Mouse (Mus musculus) left cerebral cortex, adult 2 months (tissue): ENCODE data around the gene Iqgap2. TPM values are rescaled to one million over a fixed set of nuclear protein-coding genes. Genes with fewer than 3 reads are reported as not detected.

Source experiments
- DNase-seq, 2 experiments: peaks; one replicate each; pipeline ENCODE4 v3.0.0; 2021 to 2022; ENCODE audit warnings: low spot score in 2 of 2, mixed read lengths in 1 of 2; ENCODE audit errors: extremely low spot score in 1 of 2
- H3K27ac ChIP-seq: fragments of 200-600 bp; 2 replicates; pipeline ENCODE4 v1.8.1; 2022
- H3K4me3 ChIP-seq: fragments of 200-600 bp; 2 replicates; pipeline ENCODE4 v1.8.1; 2022
- CTCF ChIP-seq: fragments of 200-600 bp; IDR thresholded peaks from 2 replicates; pipeline ENCODE4 v1.8.1; 2022; ENCODE audit warnings: antibody characterized with exemption, mild to moderate bottlenecking, moderate library complexity
- intact Hi-C: fragments of 180-260 bp; cut with DNase I; formaldehyde crosslinking; loops from one replicate; pipeline ENCODE4 v1.15.1; 2025
- total RNA-seq, 2 experiments: library from RNA; stranded (reverse); gene quantifications; 2 replicates each; pipeline ENCODE4 v1.2.3; 2021

The Iqgap2 gene
- total RNA-seq, 2 experiments from 2014 or later, result 19.1 to 21.5 TPM

DNA sequence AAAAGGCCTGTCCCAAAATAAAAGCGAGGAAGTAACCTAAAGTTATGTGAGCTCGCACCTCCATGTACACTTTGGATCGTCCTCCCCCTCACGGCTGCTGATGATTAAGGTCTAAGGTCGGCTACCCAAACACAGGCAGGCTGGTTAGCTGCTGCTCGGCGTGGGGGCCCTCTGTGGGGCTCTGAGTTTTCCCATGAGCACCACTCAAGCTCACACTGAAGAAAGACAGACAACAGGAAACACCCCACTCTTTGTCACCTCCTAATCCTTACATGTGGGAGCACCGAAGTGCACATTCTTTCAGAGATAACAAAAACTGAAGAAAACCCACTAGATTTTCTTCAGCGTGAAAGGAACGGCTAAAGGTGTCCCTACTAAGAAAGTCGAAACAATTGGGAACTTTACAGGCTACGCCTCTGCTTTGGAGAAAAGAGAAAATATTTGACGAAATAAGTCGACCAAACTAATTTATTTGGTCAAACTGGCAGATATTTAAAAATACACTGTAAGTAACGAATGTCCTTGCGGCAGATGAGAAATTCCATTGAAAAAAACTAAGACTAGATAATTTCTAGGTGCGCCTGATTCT lies 274.5 kb downstream of the Iqgap2 start:
- TF ChIP-seq CTCF, result no peak
- Histone ChIP-seq H3K27ac (no peak overlapping the region), H3K4me3 (no peak overlapping the region; the same call in 1 of the 2 replicates)
- no peak for DNase-seq
- intact Hi-C loops, result no loop called here

DNA sequence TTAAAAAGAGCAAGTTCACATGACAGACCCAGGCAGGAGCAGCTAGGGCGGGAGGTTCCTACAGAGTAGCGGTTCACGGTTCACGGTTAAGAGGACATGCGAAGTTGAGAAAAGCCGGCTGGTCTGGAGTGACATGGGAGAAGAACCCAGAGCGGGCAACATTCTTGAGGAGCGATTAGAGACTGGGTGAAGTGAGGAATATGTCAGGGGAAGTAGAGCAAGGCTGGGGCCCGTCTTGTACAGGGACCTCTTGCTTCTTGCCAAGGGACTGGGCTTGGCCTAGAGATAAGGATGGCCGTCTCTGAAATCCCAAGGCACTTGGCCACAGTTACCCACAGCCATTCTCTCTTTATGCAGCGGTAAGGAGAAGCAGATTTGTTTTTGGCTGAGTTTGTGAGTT lies 275.2 kb downstream of the Iqgap2 start:
- intact Hi-C loops, result no loop called here
- H3K27ac ChIP-seq, result no peak overlapping the region
- no peak overlapping the region for H3K4me3 ChIP-seq
- DNase-seq, result no peak
- no peak for TF ChIP-seq CTCF

DNA sequence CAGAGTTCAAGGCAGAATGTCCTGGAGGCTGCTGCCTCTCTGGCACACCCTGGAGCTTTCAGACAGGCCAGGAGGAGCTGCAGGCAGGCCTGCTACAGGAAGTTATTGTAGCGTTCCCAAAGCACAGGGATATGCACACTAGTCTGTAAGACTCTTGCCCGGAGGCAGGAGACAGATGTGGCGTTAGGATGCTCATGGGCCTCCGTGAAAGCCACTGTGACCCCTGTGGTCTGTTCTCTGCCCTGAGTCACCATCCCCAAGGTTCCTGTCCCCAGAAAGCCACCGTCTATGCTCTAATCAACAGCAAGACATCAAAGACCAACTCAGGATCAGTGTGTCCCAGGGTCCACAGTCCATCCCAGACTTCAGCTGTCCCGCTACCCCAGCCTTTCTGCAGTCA lies 277.0 kb downstream of the Iqgap2 start:
- no peak overlapping the region for H3K4me3 ChIP-seq
- no peak for TF ChIP-seq CTCF
- intact Hi-C loops, result no loop called here

DNA sequence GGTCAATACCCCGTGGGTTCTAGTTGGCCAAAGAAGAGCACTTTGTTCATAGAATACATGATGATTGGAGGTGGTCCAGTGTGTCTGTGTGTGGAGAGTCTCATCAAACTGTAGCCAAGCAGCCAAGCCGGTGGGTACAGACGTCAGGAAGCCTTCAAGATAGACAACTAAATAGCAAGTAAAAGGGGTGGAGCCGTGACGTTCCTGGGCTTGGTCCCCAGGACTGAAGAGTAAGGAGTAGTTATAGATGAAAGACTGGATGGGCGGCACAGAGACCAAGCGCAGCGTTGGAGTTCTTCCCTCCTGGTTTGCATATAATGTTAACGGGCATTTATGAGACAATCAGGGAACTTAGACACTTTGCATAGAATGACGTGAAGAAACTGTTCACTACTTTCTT lies 279.5 kb downstream of the Iqgap2 start:
- Histone ChIP-seq H3K4me3 (no peak overlapping the region), H3K27ac (no peak overlapping the region)
- intact Hi-C loops, result no loop called here
- DNase-seq, result no peak
- no peak for TF ChIP-seq CTCF

More for the DNA sequence above, 277.0 kb downstream of the Iqgap2 start:
- no peak overlapping the region for H3K27ac ChIP-seq
- DNase-seq, result no peak

DNA sequence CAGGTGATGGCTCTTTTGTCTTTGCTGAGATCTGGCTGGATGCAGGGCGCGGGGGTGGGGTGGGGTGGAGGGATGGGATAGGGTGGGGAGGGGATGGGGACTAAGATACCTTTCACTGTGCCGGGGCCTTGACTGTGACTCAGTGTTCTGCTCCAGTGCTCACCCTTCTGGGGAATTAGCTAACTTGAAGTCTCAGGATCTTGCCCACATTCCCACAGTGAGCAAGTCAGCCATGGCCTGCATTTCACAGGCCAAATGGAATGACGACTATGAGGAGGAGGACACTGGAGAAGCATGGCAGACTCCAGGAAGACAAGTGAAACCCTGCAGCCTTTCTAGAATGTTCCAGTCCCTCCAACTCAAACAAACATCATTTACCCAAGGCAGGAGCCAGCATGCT lies 280.0 kb downstream of the Iqgap2 start:
- H3K27ac ChIP-seq, result no peak overlapping the region
- no peak for DNase-seq
- no peak for TF ChIP-seq CTCF
- H3K4me3 ChIP-seq, result no peak overlapping the region
- intact Hi-C loops, result no loop called here

DNA sequence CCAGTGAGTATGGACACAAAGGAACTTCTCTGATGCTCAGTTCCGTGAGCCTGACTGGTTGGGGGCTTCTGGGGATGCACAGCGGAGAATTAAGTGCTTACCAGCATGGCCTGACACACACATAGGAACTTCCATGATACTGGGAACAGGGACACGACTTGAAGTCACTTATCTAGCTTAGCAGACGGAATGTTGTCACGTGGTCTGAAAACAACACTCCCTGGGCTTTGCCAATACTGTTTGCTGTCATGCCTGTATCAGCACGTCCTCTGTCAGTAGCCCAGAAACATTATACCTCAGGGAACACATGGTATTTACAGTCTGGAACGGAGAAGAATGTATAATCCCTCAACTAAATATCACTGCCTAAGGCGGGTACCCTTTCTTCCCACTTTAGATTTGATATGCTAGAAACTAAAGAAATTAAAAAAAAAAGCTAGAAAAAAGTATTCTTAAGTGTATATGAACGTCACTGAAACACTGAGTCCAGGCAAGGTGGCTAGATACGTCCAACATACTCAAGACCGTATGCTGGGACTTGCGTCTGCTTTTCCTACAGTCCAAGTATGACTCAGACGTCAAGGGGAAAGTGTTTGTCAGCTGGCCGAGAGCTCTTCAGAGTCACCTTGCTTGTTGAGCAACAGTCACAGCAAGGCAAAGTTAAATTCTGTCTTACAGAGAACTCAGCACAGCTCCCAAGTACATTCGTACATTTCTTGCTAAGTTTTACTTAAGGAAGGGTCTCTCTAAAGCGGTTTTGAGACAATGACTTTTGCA lies 280.7 kb downstream of the Iqgap2 start:
- H3K4me3 ChIP-seq, result no peak overlapping the region
- TF ChIP-seq CTCF, result no peak
- intact Hi-C loops, result no loop called here

DNA sequence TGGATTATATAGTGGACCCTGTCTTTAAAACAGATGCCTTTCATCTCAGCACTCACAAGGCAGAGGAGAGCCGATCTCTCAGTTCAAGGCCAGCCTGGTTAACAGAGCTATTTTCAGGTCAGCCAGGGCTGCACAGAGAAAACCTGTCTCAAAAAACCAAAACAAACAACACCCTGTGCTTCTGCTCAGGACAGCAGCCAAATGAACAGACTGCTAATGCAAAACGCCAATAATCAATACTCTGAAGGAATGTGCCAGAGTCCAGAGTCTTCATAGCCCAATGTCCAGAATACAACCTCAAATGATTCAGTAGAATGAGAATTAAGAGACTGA lies 282.7 kb downstream of the Iqgap2 start:
- no peak for DNase-seq
- Histone ChIP-seq H3K27ac (no peak overlapping the region), H3K4me3 (no peak overlapping the region)
- intact Hi-C loops, result no loop called here
- TF ChIP-seq CTCF, result no peak

More for the DNA sequence above, 280.7 kb downstream of the Iqgap2 start:
- H3K27ac ChIP-seq, result no peak overlapping the region
- no peak for DNase-seq

DNA sequence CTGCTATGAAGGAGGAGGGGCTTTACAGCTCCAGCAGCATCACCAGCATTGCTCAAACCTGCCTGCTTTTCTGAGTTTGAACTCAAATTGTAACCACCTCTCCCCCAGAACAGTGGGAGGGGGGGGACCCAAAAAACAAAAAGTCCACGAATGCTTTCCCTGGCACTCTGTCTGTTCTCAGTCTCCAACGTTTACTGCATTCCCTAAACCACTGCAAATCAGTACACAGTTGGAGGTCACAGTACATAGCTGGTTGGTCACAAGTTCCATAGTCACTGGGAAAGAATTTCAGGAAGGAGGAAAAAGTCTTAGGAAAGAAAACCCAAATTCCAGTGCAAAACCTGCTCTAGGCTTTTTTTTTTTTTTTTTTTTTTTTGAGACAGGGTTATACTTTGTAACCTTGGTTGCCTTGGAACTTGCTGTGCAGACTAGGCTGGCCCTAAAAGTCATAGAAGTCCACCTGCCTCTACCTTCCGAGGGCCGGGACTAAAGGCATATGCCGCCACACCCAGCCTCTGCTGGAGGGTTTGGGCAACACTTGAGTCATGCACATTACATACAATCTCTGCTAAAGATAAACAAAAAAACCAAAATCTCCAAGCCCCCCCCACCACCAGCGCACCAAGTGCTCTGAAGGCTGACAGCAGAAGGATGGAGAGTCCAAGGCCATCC lies 283.2 kb downstream of the Iqgap2 start:
- intact Hi-C loops, result no loop called here
- no peak for DNase-seq
- TF ChIP-seq CTCF, result no peak

DNA sequence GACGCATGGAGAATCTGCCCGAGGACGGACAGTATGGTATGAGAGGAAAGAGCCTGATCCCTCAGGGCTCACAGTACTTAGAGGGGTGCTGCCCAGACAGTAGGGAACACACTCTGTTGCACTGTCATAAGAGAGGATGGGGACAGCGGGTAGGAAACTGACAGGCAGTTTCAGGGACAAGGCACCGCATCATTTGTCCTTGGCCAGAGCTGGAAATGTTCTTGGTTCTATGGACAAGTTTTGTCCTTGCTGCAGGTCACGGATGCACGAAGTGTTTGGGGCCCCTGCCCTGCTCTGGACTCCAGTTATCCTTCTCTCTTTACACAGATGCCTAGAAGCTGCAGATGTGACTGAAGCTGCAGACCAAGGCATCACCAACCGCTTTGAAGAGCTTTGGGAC lies 284.7 kb downstream of the Iqgap2 start:
- no peak for DNase-seq
- Histone ChIP-seq H3K4me3 (no peak overlapping the region), H3K27ac (no peak overlapping the region)
- intact Hi-C loops, result no loop called here
- no peak for TF ChIP-seq CTCF

More for the DNA sequence above, 283.2 kb downstream of the Iqgap2 start:
- H3K4me3 ChIP-seq, result no peak overlapping the region
- H3K27ac ChIP-seq, result no peak overlapping the region

DNA sequence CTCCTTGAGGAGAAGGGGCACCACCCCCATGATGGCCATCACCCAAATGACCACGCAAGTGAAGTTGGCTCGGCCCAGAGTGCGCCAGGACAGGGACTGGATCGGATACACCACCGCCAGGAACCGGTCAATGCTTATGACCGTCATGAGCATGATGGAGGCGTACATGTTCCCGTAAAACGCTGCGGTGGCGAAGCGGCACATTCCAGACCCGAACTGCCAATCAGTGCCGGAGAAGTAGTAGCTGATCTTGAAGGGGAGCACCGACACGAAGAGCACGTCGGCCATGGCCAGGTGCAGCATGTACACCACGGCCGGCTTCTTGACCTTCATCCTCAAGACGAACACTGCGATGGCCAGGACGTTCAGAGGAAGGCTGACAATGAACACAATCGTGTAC lies 287.4 kb downstream of the Iqgap2 start:
- intact Hi-C loops, result no loop called here
- H3K4me3 ChIP-seq, result no peak overlapping the region
- H3K27ac ChIP-seq, result no peak overlapping the region

DNA sequence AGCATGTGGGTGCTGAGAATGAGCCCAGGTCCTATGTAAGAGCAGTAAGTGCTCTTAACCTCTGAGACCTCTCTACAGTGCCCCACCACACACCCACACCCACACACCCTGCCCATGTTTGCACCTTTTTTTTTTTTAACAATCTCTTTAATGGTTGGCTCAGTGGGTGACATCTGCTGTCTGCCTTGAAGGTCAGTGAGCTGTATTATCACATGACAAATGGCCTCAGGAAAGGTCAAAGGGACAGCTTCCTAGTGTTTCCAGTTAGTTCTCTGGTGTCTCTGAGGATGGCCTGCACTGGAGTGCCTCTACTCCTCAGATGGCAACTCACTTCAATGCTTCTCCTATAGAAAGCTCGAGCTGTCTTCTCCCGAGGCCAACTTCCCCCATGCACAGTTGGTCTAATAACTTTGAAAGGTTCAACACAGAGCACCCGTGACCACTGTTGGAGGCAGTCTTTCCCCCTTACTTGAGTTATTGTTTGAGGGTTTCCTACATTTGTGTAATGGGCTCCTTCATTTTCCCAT lies 291.8 kb downstream of the Iqgap2 start:
- no peak for DNase-seq
- TF ChIP-seq CTCF, result no peak
- H3K27ac ChIP-seq, result no peak overlapping the region
- no peak overlapping the region for H3K4me3 ChIP-seq
- intact Hi-C loops, result no loop called here

More for the DNA sequence above, 287.4 kb downstream of the Iqgap2 start:
- TF ChIP-seq CTCF, result no peak
- DNase-seq, result no peak

DNA sequence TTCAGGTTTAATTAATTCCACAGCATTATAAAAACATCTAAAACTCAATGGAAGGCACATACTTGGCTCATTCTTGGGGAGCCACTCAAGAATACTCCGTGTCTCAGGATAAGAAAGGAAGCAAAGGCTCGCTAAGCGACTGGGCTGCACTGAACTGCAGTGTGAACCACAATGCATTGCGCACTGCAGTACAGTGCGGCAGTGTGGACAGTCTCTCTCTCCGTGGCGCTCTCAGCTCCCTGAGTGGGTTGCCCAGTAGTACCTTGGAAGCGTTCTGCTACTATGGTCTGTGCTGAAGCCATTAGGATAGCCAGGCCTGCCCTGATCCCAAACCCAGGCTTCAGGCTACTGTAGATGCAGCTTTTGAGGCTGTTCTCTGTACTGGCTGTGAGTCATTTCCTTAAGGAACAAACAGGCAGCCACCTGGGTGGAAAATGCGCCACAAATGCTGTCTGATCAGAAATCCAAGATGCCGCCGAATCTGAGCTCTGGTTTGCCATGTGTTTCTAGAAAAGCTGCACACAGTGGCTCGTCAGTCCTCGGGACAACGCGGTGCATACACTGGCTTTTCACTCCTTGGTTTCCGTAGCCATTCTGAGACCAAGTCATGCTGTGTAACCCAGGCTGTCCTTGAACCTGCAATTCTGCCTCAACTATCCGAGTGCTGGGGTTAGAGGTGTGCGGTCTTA lies 293.3 kb downstream of the Iqgap2 start:
- Histone ChIP-seq H3K27ac (no peak overlapping the region), H3K4me3 (no peak overlapping the region)
- intact Hi-C loops, result no loop called here
- TF ChIP-seq CTCF, result no peak
- no peak for DNase-seq
